Mouse (Mus musculus) cortical plate, adult 2 months (tissue): ENCODE measurements around the gene Fam69b. TPM values are rescaled to one million over a fixed set of nuclear protein-coding genes. Genes with fewer than 3 reads are reported as not detected.

ENCODE experiments used
- H3K27ac ChIP-seq: fragments of 200-500 bp; 2 replicates; pipeline ENCODE4 v1.5.1; 2012; ENCODE audit warnings: low read length, control low read depth, inconsistent platforms; ENCODE audit not compliant: insufficient read depth
- H3K4me1 ChIP-seq: fragments of 200-500 bp; 2 replicates; pipeline ENCODE4 v1.6.1; 2011; ENCODE audit warnings: low read length; ENCODE audit not compliant: control insufficient read depth, insufficient read depth
- H3K4me3 ChIP-seq: fragments of 200-500 bp; 2 replicates; pipeline ENCODE4 v1.5.1; 2011; ENCODE audit warnings: mild to moderate bottlenecking, low read length, control low read depth; ENCODE audit not compliant: insufficient read depth
- CTCF ChIP-seq: fragments of 200-500 bp; IDR thresholded peaks from 2 replicates; pipeline ENCODE4 v1.5.1; 2011; ENCODE audit warnings: mild to moderate bottlenecking, control low read depth, low read length; ENCODE audit not compliant: insufficient read depth; ENCODE audit errors: extremely low read depth
- POLR2A ChIP-seq: fragments of 200-500 bp; IDR thresholded peaks from 2 replicates; pipeline ENCODE4 v1.6.1; 2011; ENCODE audit warnings: mild to moderate bottlenecking, low read length, control low read depth; ENCODE audit not compliant: insufficient read depth; ENCODE audit errors: extremely low read depth
- polyA plus RNA-seq: library from polyadenylated mRNA; depleted of rRNA; stranded (reverse); fragments of >200 nt; gene quantifications from 2 replicates; pipeline ENCODE4 v1.2.3, GENCODE M21; 2012; rRNA removed

Fam69b gene
- 88.8 and 95.7 TPM in 2 replicates for polyA plus RNA-seq

GRCm38 (mm10) chr2:26627921-26628739 is at the start of gene Fam69b:
Gene Fam69b (plus strand): TSS chr2:26628457.
- Histone ChIP-seq H3K27ac (peak within 1 kb of the TSS; percentile 69), H3K4me3 (peak within 1 kb of the TSS; percentile 58), H3K4me1 (peaks cover 9% of the 10 kb centered on the region)
- TF ChIP-seq POLR2A (peak; percentile 64), CTCF (no peak)

GRCm38 (mm10) chr2:26579714-26580113 is 48.5 kb upstream of the Fam69b start, which contains the start of gene Egfl7:
Gene Egfl7 (plus strand): TSS chr2:26580014.
- TF ChIP-seq CTCF: no peak
- TF ChIP-seq POLR2A: no peak
- H3K27ac ChIP-seq: peak within 1 kb of the TSS; percentile 61
- H3K4me3 ChIP-seq: no peak within 1 kb of the TSS
- H3K4me1 ChIP-seq: no peaks in the 10 kb centered on the region

DNA sequence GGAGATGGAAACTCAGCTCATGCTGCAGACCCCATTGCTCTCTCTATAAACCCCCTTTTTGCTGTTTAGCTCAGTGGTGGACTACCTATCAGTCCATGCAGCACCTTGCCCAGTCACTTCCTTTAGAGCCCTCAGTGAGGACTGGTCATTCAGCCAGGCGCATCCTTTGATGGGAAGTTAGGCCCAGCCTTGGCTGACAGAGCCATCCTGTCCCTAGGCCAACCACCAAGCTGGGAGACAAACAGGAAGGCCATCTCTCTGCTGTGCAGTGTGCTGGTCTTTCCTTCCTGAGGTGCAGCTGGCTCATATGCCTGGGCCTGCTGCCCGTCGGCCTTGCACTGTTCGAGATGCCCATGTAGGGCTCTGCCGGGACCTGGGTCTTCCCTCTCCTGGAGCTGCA is 47.5 kb upstream of the Fam69b start:
- no peaks in the 10 kb centered on the region for H3K4me1 ChIP-seq
- no peak overlapping the region for H3K4me3 ChIP-seq
- TF ChIP-seq POLR2A (no peak), CTCF (no peak)
- no peak overlapping the region for H3K27ac ChIP-seq

GRCm38 (mm10) chr2:26582203-26582602 is 46.1 kb upstream of the Fam69b start:
- no peak overlapping the region for H3K4me3 ChIP-seq
- TF ChIP-seq CTCF (no peak), POLR2A (no peak)
- H3K4me1 ChIP-seq: no peaks in the 10 kb centered on the region
- peak overlapping the region; percentile 67 for H3K27ac ChIP-seq

- TF ChIP-seq CTCF (no peak), POLR2A (no peak)
- H3K4me3 ChIP-seq: no peak overlapping the region
- no peaks in the 10 kb centered on the region for H3K4me1 ChIP-seq
- H3K27ac ChIP-seq: peak overlapping the region; percentile 67
Measured at GRCm38 (mm10) chr2:26582741-26583140, 45.5 kb upstream of the Fam69b start.

DNA sequence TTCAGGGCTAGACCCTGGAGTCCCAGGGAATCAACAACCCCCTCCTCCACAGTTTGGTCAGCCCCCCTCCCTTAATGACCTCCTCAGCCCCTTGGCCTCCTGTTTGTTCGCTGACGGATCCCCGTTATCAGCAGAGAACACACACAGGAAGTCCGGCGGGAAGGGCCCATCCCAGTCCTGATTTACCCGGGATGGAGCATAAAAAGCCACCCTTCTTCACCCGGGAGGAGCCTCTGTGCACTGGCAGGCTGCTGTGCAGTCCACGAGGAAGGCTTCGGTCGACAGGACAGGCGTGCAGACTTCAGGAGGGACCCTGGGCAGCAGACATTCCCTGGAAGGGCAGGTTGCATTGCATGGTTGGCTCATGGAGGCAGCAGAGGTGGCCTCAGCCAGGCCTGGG is 44.6 kb upstream of the Fam69b start:
- Histone ChIP-seq H3K4me3 (peak overlapping the region; percentile 29), H3K4me1 (no peaks in the 10 kb centered on the region)

DNA sequence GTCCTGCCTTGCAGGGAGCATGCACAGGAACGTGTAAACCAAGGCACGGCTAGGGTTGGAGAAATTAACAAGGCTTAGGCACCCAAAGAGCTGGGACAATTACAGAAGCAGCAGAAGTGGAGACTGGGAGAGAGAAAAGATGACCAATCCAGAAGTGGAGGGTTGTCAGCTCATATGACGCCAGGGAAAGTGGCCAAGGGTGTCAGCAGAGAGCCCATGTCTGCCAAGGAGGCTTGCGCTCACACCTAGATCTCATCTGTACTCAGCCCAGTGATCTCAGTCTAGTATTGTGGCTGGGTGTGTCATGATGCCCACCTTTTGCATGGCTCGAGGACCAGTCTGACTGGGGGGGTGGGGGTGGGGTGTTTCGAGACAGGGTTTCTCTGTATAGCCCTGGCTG is 42.5 kb upstream of the Fam69b start:
- no peak for TF ChIP-seq POLR2A
- no peak for TF ChIP-seq CTCF
- Histone ChIP-seq H3K27ac (no peak overlapping the region), H3K4me3 (peak overlapping the region; percentile 72; the same call in 1 of the 2 replicates), H3K4me1 (no peaks in the 10 kb centered on the region)

More for the DNA sequence above, 44.6 kb upstream of the Fam69b start:
- no peak for TF ChIP-seq CTCF
- peak; percentile 74 for TF ChIP-seq POLR2A
- H3K27ac ChIP-seq: peak overlapping the region; percentile 67

DNA sequence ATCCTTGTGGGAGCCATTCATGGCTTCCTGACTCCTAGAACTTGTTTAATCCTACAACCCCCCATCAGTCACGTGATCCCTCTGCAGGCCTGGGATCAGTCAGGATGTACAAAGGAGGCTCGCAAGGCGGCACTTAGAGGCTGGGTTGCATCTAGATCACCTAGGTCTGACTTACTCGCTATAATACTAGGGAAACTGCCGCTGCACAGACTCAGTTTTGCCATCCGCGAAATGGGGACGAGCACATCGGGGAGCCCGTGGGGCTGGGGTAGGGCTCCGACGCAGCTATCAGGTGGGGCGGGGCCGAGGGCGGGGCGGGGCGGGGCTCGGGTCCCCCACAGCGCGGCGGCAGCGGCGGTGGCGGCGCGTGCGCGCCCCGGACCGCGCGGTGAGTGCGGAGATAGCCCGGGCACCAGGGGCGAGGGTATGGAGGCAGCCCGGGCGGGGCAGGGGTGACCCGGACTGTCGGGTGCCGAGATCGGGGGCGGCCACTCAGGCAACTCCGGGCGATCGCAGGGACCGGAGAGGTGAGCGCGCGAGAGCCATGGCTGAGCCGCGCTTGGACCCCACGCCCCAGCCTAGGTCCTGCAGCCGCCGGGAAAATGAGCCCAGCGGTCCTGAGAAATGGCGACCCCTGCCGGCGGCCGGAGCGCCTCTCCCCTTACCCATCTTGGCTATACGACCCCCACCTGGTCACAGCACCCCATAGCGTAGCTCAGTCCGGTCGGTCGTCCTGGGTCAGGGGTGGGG is 41.8 kb upstream of the Fam69b start, which contains the start of gene Gm20532:
TSS of gene Gm20532 (plus strand) at position 346 of the 750 bp plus-strand sequence.
- H3K4me1 ChIP-seq: no peaks in the 10 kb centered on the region
- peak within 1 kb of the TSS; percentile 72 for H3K4me3 ChIP-seq
- TF ChIP-seq CTCF: peak; percentile 32; the same call in 1 of the 2 replicates
- TF ChIP-seq POLR2A: no peak
- H3K27ac ChIP-seq: no peak within 1 kb of the TSS

GRCm38 (mm10) chr2:26587044-26587405 is 41.2 kb upstream of the Fam69b start:
- H3K27ac ChIP-seq: no peak overlapping the region

More at GRCm38 (mm10) chr2:26587044-26587405, 41.2 kb upstream of the Fam69b start:
- TF ChIP-seq CTCF (peak; percentile 12; the same call in 1 of the 2 replicates), POLR2A (no peak)
- peak overlapping the region; percentile 72 for H3K4me3 ChIP-seq
- H3K4me1 ChIP-seq: no peaks in the 10 kb centered on the region
